Mouse (Mus musculus): ENCODE measurements at regions not wholly inside any gene's neighbourhood (a gene's known extent, or its start where the extent isn't known, plus 50 kb on each side); places are given as distances from the start of the nearest gene placed in this dataset.

GRCm38 (mm10) chr12:73491370-73491769 is 54.8 kb downstream of the Tmem30b start:
- TF ChIP-seq POLR2A (IDR thresholded peaks at IDR 0.05; ENCODE audit: control insufficient read depth, low read depth, low read length) (no peak), CTCF (IDR thresholded peaks at IDR 0.05; ENCODE audit: control insufficient read depth, insufficient read depth, insufficient replicate concordance, low read depth, low read length) (no peak)
- H3K4me3 ChIP-seq (ENCODE audit: control insufficient read depth, low read depth, low read length): no peak overlapping the region
- no peaks in the 10 kb centered on the region for H3K27me3 ChIP-seq (ENCODE audit: control insufficient read depth, insufficient read depth, low read length)
- no peak overlapping the region for H3K27ac ChIP-seq (ENCODE audit: control insufficient read depth, insufficient read depth, low read depth, low read length)
- no peaks in the 10 kb centered on the region for H3K36me3 ChIP-seq (ENCODE audit: control insufficient read depth, insufficient read depth, low read length)
- no peaks in the 10 kb centered on the region for H3K4me1 ChIP-seq (ENCODE audit: control insufficient read depth, insufficient read depth, low read length)

GRCm38 (mm10) chr12:73482858-73483257 is 63.3 kb downstream of the Tmem30b start:
- Histone ChIP-seq H3K27ac (ENCODE audit: control insufficient read depth, insufficient read depth, low read depth, low read length) (no peak overlapping the region), H3K4me1 (ENCODE audit: control insufficient read depth, insufficient read depth, low read length) (no peaks in the 10 kb centered on the region; the same call in 1 of the 2 replicates), H3K27me3 (ENCODE audit: control insufficient read depth, insufficient read depth, low read length) (no peaks in the 10 kb centered on the region), H3K36me3 (ENCODE audit: control insufficient read depth, insufficient read depth, low read length) (no peaks in the 10 kb centered on the region), H3K4me3 (ENCODE audit: control insufficient read depth, low read depth, low read length) (no peak overlapping the region)
- no peak for TF ChIP-seq POLR2A (IDR thresholded peaks at IDR 0.05; ENCODE audit: control insufficient read depth, low read depth, low read length)
- no peak for TF ChIP-seq CTCF (IDR thresholded peaks at IDR 0.05; ENCODE audit: control insufficient read depth, insufficient read depth, insufficient replicate concordance, low read depth, low read length)

GRCm38 (mm10) chr12:73482275-73482674 is 63.9 kb downstream of the Tmem30b start:
- no peaks in the 10 kb centered on the region; the same call in 1 of the 2 replicates for H3K4me1 ChIP-seq (ENCODE audit: control insufficient read depth, insufficient read depth, low read length)
- H3K27ac ChIP-seq (ENCODE audit: control insufficient read depth, insufficient read depth, low read depth, low read length): no peak overlapping the region
- H3K36me3 ChIP-seq (ENCODE audit: control insufficient read depth, insufficient read depth, low read length): no peaks in the 10 kb centered on the region
- H3K4me3 ChIP-seq (ENCODE audit: control insufficient read depth, low read depth, low read length): no peak overlapping the region
- TF ChIP-seq POLR2A (IDR thresholded peaks at IDR 0.05; ENCODE audit: control insufficient read depth, low read depth, low read length): no peak
- H3K27me3 ChIP-seq (ENCODE audit: control insufficient read depth, insufficient read depth, low read length): no peaks in the 10 kb centered on the region

GRCm38 (mm10) chr12:73481705-73482104 is 64.5 kb downstream of the Tmem30b start:
- no peaks in the 10 kb centered on the region; the same call in 1 of the 2 replicates for H3K4me1 ChIP-seq (ENCODE audit: control insufficient read depth, insufficient read depth, low read length)
- no peaks in the 10 kb centered on the region for H3K27me3 ChIP-seq (ENCODE audit: control insufficient read depth, insufficient read depth, low read length)
- H3K4me3 ChIP-seq (ENCODE audit: control insufficient read depth, low read depth, low read length): no peak overlapping the region
- TF ChIP-seq POLR2A (IDR thresholded peaks at IDR 0.05; ENCODE audit: control insufficient read depth, low read depth, low read length) (no peak), CTCF (IDR thresholded peaks at IDR 0.05; ENCODE audit: control insufficient read depth, insufficient read depth, insufficient replicate concordance, low read depth, low read length) (no peak)
- H3K36me3 ChIP-seq (ENCODE audit: control insufficient read depth, insufficient read depth, low read length): no peaks in the 10 kb centered on the region
- no peak overlapping the region for H3K27ac ChIP-seq (ENCODE audit: control insufficient read depth, insufficient read depth, low read depth, low read length)

GRCm38 (mm10) chr12:73481165-73481564 is 65.0 kb downstream of the Tmem30b start:
- TF ChIP-seq POLR2A (IDR thresholded peaks at IDR 0.05; ENCODE audit: control insufficient read depth, low read depth, low read length) (no peak), CTCF (IDR thresholded peaks at IDR 0.05; ENCODE audit: control insufficient read depth, insufficient read depth, insufficient replicate concordance, low read depth, low read length) (no peak)
- Histone ChIP-seq H3K27me3 (ENCODE audit: control insufficient read depth, insufficient read depth, low read length) (no peaks in the 10 kb centered on the region), H3K36me3 (ENCODE audit: control insufficient read depth, insufficient read depth, low read length) (no peaks in the 10 kb centered on the region), H3K4me1 (ENCODE audit: control insufficient read depth, insufficient read depth, low read length) (no peaks in the 10 kb centered on the region; the same call in 1 of the 2 replicates), H3K4me3 (ENCODE audit: control insufficient read depth, low read depth, low read length) (no peak overlapping the region), H3K27ac (ENCODE audit: control insufficient read depth, insufficient read depth, low read depth, low read length) (no peak overlapping the region)

GRCm38 (mm10) chr12:73480610-73480971 is 65.6 kb downstream of the Tmem30b start:
- no peak overlapping the region for H3K4me3 ChIP-seq (ENCODE audit: control insufficient read depth, low read depth, low read length)
- TF ChIP-seq CTCF (IDR thresholded peaks at IDR 0.05; ENCODE audit: control insufficient read depth, insufficient read depth, insufficient replicate concordance, low read depth, low read length) (no peak), POLR2A (IDR thresholded peaks at IDR 0.05; ENCODE audit: control insufficient read depth, low read depth, low read length) (no peak)
- H3K4me1 ChIP-seq (ENCODE audit: control insufficient read depth, insufficient read depth, low read length): no peaks in the 10 kb centered on the region; the same call in 1 of the 2 replicates
- H3K27me3 ChIP-seq (ENCODE audit: control insufficient read depth, insufficient read depth, low read length): no peaks in the 10 kb centered on the region
- H3K27ac ChIP-seq (ENCODE audit: control insufficient read depth, insufficient read depth, low read depth, low read length): no peak overlapping the region
- no peaks in the 10 kb centered on the region for H3K36me3 ChIP-seq (ENCODE audit: control insufficient read depth, insufficient read depth, low read length)

GRCm38 (mm10) chr12:73479932-73480609 is 66.1 kb downstream of the Tmem30b start:
- Histone ChIP-seq H3K4me3 (ENCODE audit: control insufficient read depth, low read depth, low read length) (no peak overlapping the region), H3K4me1 (ENCODE audit: control insufficient read depth, insufficient read depth, low read length) (no peaks in the 10 kb centered on the region; the same call in 1 of the 2 replicates), H3K27ac (ENCODE audit: control insufficient read depth, insufficient read depth, low read depth, low read length) (no peak overlapping the region), H3K36me3 (ENCODE audit: control insufficient read depth, insufficient read depth, low read length) (no peaks in the 10 kb centered on the region), H3K27me3 (ENCODE audit: control insufficient read depth, insufficient read depth, low read length) (no peaks in the 10 kb centered on the region)
- TF ChIP-seq CTCF (IDR thresholded peaks at IDR 0.05; ENCODE audit: control insufficient read depth, insufficient read depth, insufficient replicate concordance, low read depth, low read length) (no peak), POLR2A (IDR thresholded peaks at IDR 0.05; ENCODE audit: control insufficient read depth, low read depth, low read length) (no peak)
